Mouse (Mus musculus): ENCODE measurements around the gene Hist2h2ab. TPM values are rescaled to one million over a fixed set of nuclear protein-coding genes. Genes with fewer than 3 reads are reported as not detected.
"Not testable (repeated sequence)": the region's sequence is repeated elsewhere in the genome, so short reads cannot be mapped to it uniquely, and the experiment has no call there.

Hist2h2ab gene
- polyA plus RNA-seq, 1 experiment = 0.66 TPM

DNA sequence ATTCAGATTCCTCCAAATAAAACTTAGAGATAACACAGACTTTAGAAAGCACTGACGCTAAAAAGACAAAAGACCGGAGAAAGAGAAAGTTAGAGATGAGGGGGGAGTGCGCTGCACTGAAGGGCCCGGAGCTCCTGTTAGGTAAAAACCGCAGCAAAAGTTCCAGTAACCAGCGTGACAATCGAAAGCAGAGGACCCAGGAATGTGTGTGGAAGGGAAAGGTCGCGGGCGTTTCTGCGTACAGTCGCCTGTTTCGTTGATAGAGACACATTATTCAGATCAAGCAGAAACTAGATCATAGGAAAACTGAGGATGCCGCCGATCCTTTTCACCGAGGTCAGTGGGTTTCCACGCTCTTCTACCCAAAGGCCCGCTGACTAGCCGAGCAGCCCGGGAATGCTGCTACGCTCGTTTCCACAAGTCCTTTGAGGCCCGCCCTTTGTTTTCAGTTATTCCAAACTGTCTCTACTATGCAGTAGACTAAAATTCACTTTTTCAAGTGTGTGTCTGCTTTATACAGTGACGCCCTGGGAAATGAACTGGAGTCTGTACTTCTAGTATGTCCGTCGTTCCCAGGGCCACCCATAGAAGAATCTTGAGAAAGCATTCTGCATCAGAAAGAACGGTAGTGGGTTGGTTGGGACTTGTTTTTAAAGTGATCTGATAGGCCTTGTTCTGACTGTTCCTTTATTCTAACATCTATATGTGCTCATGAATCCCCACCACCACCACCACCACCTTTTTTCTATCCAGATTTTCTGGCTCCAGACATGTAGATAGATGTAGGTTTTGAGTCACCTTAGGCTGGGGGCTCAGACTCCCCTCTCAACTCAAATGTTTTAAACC is 44.1 kb downstream of the Hist2h2ab start:
- Histone ChIP-seq H3K27ac (ENCODE audit: insufficient read depth, low read depth, low read length) (peak overlapping the region; percentile 97), H3K36me3 (ENCODE audit: control insufficient read depth, insufficient read depth, low read length) (no peaks in the 10 kb centered on the region), H3K4me3 (ENCODE audit: insufficient read depth, low read depth, low read length) (peak overlapping the region; percentile 60), H3K27me3 (replicated peaks; ENCODE audit: control insufficient read depth, insufficient read depth, low read length) (no peaks in the 10 kb centered on the region), H3K4me1 (ENCODE audit: control insufficient read depth, insufficient read depth, low read length) (peaks cover 8% of the 10 kb centered on the region; the same call in 1 of the 2 replicates)
- TF ChIP-seq CTCF (conservative IDR thresholded peaks at IDR 0.05; ENCODE audit: insufficient read depth, insufficient read length, low read depth, low read length) = no peak
- no peak for TF ChIP-seq POLR2A (IDR thresholded peaks at IDR 0.05; ENCODE audit: low read depth, low read length)
- WGBS = 2% methylated on average over 27 of the region's 27 CpGs
- no peak for DNase-seq

DNA sequence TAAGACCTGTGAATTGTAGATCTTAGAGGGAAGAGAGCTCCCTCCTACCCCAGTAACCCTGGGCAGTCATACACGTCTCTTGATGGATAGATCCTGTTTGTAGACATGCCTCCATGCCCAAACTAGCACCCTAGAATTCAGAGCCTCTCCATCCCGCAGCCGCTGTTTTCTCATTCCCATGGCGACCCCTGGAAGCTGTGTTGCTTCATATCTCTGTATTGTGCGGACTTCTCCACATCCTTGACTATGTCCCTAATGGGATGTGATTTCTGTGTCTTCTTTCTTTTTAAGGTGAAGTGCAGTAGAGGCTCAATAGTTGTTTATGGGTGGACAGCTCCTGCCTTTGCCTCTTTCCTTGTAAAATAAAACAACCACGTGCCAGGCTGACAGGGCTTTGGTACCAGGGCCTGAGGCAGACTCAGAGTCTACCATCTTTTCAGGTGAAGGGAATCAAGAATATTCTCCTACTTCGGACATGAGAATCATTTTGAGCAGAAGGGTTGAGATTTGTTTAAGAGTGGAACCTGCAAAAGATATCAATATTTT is 44.8 kb downstream of the Hist2h2ab start:
- 76% methylated on average over 7 of the region's 7 CpGs for WGBS
- Histone ChIP-seq H3K27me3 (replicated peaks; ENCODE audit: control insufficient read depth, insufficient read depth, low read length) (no peaks in the 10 kb centered on the region), H3K4me3 (ENCODE audit: insufficient read depth, low read depth, low read length) (no peak overlapping the region), H3K4me1 (ENCODE audit: control insufficient read depth, insufficient read depth, low read length) (peaks cover 8% of the 10 kb centered on the region; the same call in 1 of the 2 replicates), H3K27ac (ENCODE audit: insufficient read depth, low read depth, low read length) (peak overlapping the region; percentile 97), H3K36me3 (ENCODE audit: control insufficient read depth, insufficient read depth, low read length) (no peaks in the 10 kb centered on the region)
- no peak for DNase-seq
- TF ChIP-seq CTCF (conservative IDR thresholded peaks at IDR 0.05; ENCODE audit: insufficient read depth, insufficient read length, low read depth, low read length) = no peak
- no peak for TF ChIP-seq POLR2A (IDR thresholded peaks at IDR 0.05; ENCODE audit: low read depth, low read length)

DNA sequence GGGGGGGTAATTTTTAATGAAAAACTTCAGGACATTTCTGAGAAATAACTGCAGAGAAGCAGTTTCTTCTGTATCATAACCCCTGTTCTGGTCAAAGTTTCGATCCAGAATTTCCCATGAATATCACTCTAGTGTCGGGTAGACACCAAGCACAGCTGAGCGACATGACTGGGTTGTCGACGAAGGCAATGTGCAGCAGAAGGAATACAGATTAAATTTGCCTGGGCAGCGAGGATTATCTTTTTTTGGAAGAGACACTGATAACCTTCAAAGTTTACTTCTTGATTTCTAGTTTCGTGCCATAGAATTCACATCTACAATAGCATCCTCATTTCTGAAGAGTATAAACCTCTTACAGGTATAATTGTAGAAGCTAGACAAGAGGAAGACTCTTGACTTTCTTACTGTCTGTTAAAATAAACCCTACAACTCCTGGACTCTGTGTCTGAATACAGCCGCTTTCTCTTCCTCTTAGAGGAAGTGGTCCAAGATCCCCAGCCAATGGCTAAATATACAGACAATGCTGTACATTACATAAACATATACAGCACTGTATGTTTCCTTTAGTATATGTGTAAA is 46.6 kb downstream of the Hist2h2ab start:
- no peaks in the 10 kb centered on the region for H3K36me3 ChIP-seq (ENCODE audit: control insufficient read depth, insufficient read depth, low read length)
- 94% methylated on average over 8 of the region's 8 CpGs for WGBS
- H3K27me3 ChIP-seq (replicated peaks; ENCODE audit: control insufficient read depth, insufficient read depth, low read length) = no peaks in the 10 kb centered on the region
- H3K4me3 ChIP-seq (ENCODE audit: insufficient read depth, low read depth, low read length) = no peak overlapping the region
- no peak overlapping the region for H3K27ac ChIP-seq (ENCODE audit: insufficient read depth, low read depth, low read length)
- peaks cover 12% of the 10 kb centered on the region; the same call in 1 of the 2 replicates for H3K4me1 ChIP-seq (ENCODE audit: control insufficient read depth, insufficient read depth, low read length)
- no peak for DNase-seq
- TF ChIP-seq CTCF (conservative IDR thresholded peaks at IDR 0.05; ENCODE audit: insufficient read depth, insufficient read length, low read depth, low read length) (no peak), POLR2A (IDR thresholded peaks at IDR 0.05; ENCODE audit: low read depth, low read length) (no peak)

DNA sequence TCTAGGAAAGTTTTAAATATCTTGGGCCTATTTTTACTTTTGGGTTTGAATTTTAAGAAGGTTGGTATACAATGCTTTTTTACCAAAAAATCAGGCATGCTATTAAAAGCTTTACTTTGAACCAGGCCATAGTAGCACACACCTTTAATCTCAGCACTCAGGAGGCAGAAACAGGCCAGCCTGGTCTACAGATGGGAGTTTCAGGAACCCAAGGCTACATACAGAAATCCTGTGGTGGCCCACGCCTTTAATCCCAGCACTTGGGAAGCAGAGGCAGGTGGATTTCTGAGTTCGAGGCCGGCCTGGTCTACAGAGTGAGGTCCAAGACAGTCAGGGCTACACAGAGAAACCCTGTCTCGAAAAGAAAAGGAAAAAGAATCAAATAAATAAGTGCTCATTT is 47.9 kb downstream of the Hist2h2ab start:
- no peak for TF ChIP-seq POLR2A (IDR thresholded peaks at IDR 0.05; ENCODE audit: low read depth, low read length)
- TF ChIP-seq CTCF (conservative IDR thresholded peaks at IDR 0.05; ENCODE audit: insufficient read depth, insufficient read length, low read depth, low read length) = no peak

DNA sequence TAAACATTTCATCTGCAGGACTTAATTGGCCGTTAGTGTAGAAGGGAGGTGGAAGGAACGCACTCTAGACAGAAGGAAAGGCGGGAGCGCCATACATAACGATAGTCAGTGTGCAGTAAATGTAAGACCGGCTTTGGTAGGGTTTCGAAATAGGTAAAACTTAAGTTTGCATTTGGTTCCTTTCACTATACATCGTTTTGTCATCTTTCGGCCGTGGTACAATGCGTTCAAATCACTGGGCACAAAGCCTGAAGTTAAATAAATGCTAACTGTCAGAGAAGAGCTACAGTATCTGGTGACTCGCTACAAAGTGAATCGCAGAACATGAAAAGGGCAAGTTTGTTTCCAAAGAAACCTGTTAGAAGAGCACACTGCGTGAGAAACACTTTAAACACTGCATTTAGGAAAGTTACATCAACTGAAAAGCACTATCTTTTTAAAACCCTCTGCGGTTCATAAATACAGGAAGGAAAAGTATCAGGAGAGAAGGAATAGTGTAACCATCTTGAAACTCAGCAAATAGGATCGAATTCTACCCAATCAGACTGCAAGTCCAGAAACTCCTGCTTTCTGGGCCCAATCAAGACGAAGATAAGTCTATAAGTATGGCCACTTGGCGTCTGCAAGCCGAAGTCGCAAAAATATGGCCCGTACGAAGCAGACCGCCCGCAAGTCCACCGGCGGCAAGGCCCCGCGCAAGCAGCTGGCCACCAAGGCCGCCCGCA is 48.5 kb downstream of the Hist2h2ab start, which contains the start of gene Hist2h3b:
TSS of gene Hist2h3b (plus strand) at position 604 of the 725 bp plus-strand sequence.
- H3K4me3 ChIP-seq (ENCODE audit: insufficient read depth, low read depth, low read length) = peak within 1 kb of the TSS; percentile 62
- H3K27me3 ChIP-seq (replicated peaks; ENCODE audit: control insufficient read depth, insufficient read depth, low read length) = no peaks in the 10 kb centered on the region
- TF ChIP-seq POLR2A (IDR thresholded peaks at IDR 0.05; ENCODE audit: low read depth, low read length) (peak; percentile 74), CTCF (conservative IDR thresholded peaks at IDR 0.05; ENCODE audit: insufficient read depth, insufficient read length, low read depth, low read length) (no peak)
- 14% methylated on average over 30 of the region's 30 CpGs for WGBS
- H3K36me3 ChIP-seq (ENCODE audit: control insufficient read depth, insufficient read depth, low read length) = no peaks in the 10 kb centered on the region
- DNase-seq = peak; percentile 91
- H3K4me1 ChIP-seq (ENCODE audit: control insufficient read depth, insufficient read depth, low read length) = peaks cover 8% of the 10 kb centered on the region; the same call in 1 of the 2 replicates
- H3K27ac ChIP-seq (ENCODE audit: insufficient read depth, low read depth, low read length) = peak within 1 kb of the TSS; percentile 91

More for the DNA sequence above, 47.9 kb downstream of the Hist2h2ab start:
- Histone ChIP-seq H3K4me1 (ENCODE audit: control insufficient read depth, insufficient read depth, low read length) (peaks cover 8% of the 10 kb centered on the region; the same call in 1 of the 2 replicates), H3K27ac (ENCODE audit: insufficient read depth, low read depth, low read length) (no peak overlapping the region), H3K4me3 (ENCODE audit: insufficient read depth, low read depth, low read length) (no peak overlapping the region), H3K36me3 (ENCODE audit: control insufficient read depth, insufficient read depth, low read length) (no peaks in the 10 kb centered on the region), H3K27me3 (replicated peaks; ENCODE audit: control insufficient read depth, insufficient read depth, low read length) (no peaks in the 10 kb centered on the region)
- no peak for DNase-seq
- WGBS = 81% methylated on average over 4 of the region's 4 CpGs

DNA sequence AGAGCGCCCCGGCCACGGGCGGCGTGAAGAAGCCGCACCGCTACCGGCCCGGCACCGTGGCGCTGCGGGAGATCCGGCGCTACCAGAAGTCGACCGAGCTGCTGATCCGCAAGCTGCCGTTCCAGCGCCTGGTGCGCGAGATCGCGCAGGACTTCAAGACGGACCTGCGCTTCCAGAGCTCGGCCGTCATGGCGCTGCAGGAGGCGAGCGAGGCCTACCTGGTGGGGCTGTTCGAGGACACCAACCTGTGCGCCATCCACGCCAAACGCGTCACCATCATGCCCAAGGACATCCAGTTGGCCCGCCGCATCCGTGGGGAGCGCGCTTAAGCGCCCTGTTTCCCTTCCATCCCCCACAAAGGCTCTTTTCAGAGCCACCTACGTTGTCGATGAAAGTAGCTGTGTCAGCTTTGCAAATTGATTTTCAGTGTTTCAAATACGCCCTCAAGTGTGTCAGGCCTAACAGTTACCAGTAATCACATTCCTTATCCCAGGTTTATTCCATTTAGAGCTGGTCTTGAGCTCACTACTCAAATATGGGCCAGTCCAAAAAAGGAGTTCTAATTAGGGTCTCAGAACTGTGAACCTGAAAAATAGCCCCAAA is 49.2 kb downstream of the Hist2h2ab start:
- peak overlapping the region; percentile 91 for H3K27ac ChIP-seq (ENCODE audit: insufficient read depth, low read depth, low read length)
- 1% methylated on average over 15 of the region's 44 CpGs for WGBS
- DNase-seq; H3K27me3 ChIP-seq (replicated peaks; ENCODE audit: control insufficient read depth, insufficient read depth, low read length); H3K4me1 ChIP-seq (ENCODE audit: control insufficient read depth, insufficient read depth, low read length); H3K36me3 ChIP-seq (ENCODE audit: control insufficient read depth, insufficient read depth, low read length): not testable (repeated sequence)
- peak overlapping the region; percentile 62 for H3K4me3 ChIP-seq (ENCODE audit: insufficient read depth, low read depth, low read length)

Other genes with a start within 250 kb of the Hist2h2ab start
- gene Plekho1, start 223.9 kb upstream of the Hist2h2ab start, polyA plus RNA-seq (2012; rRNA removed) = 32.4 and 33.2 TPM in 2 replicates
- gene Vps45, start 161.4 kb upstream of the Hist2h2ab start, polyA plus RNA-seq (2012; rRNA removed) = 6.7 and 7.9 TPM in 2 replicates
- 10.1 and 15.0 TPM in 2 replicates for gene Otud7b, start 115.3 kb upstream of the Hist2h2ab start, polyA plus RNA-seq (2012; rRNA removed)
- 56.8 and 65.7 TPM in 2 replicates for gene Mtmr11, start 57.9 kb upstream of the Hist2h2ab start, polyA plus RNA-seq (2012; rRNA removed)
- 52.6 and 57.3 TPM in 2 replicates for gene Sf3b4, start 47.5 kb upstream of the Hist2h2ab start, polyA plus RNA-seq (2012; rRNA removed)
- 20.8 and 27.3 TPM in 2 replicates for gene Sv2a, start 38.7 kb upstream of the Hist2h2ab start, polyA plus RNA-seq (2012; rRNA removed)
- 67.8 and 79.8 TPM in 2 replicates for gene Bola1, start 156 bp upstream of the Hist2h2ab start, polyA plus RNA-seq (2012; rRNA removed)
- gene Hist2h2ac, start 1.0 kb downstream of the Hist2h2ab start, polyA plus RNA-seq (2012; rRNA removed) = 3.7 and 6.3 TPM in 2 replicates
- 5.1 and 6.0 TPM in 2 replicates for gene Hist2h2be, start 1.3 kb downstream of the Hist2h2ab start, polyA plus RNA-seq (2012; rRNA removed)
- gene Hist2h3c2, start 19.3 kb downstream of the Hist2h2ab start, polyA plus RNA-seq (2012; rRNA removed) = 8.6 and 12.9 TPM in 2 replicates
- 162 and 196 TPM in 2 replicates for gene Hist2h2aa2, start 20.4 kb downstream of the Hist2h2ab start, polyA plus RNA-seq (2012; rRNA removed)
- gene Hist2h2aa1, start 25.6 kb downstream of the Hist2h2ab start, polyA plus RNA-seq (2012; rRNA removed) = 285 and 388 TPM in 2 replicates
- gene Hist2h3c1, start 26.8 kb downstream of the Hist2h2ab start, polyA plus RNA-seq (2012; rRNA removed) = not detected in 2 replicates
- 1.5 and 2.7 TPM in 2 replicates for gene Hist2h4, start 43.4 kb downstream of the Hist2h2ab start, polyA plus RNA-seq (2012; rRNA removed)
- gene Hist2h3b, start 48.8 kb downstream of the Hist2h2ab start, polyA plus RNA-seq (2012; rRNA removed) = 10.1 and 14.1 TPM in 2 replicates
- 0.97 and 1.1 TPM in 2 replicates for gene Hist2h2bb, start 49.9 kb downstream of the Hist2h2ab start, polyA plus RNA-seq (2012; rRNA removed)
- 1.3 TPM in 2 replicates for gene Fcgr1, start 74.1 kb downstream of the Hist2h2ab start, polyA plus RNA-seq (2012; rRNA removed)
- 0.08 and 0.14 TPM in 2 replicates for gene BC107364, start 232.4 kb downstream of the Hist2h2ab start, polyA plus RNA-seq (2012; rRNA removed)